Mouse (Mus musculus) erythroblast, embryonic 14.5 days (primary cell): ENCODE measurements around the gene Gm6899.

Experiments used
- GATA1 ChIP-seq: IDR thresholded peaks from 2 replicates; pipeline ENCODE4 v1.6.1; 2012; ENCODE audit warnings: low read length, inconsistent platforms, mixed read lengths
- TAL1 ChIP-seq: IDR thresholded peaks from 3 replicates; pipeline ENCODE4 v1.6.1; 2012; ENCODE audit warnings: low read length, inconsistent platforms, mixed read lengths

- TF ChIP-seq TAL1 (no peak), GATA1 (no peak)
These were observed 6.5 kb upstream of the Gm6899 start for GRCm38 (mm10) chr11:26586367-26587183.
